Mouse (Mus musculus) heart, embryonic 15.5 days (tissue): ENCODE data around the gene Ext2. TPM values are rescaled to one million over a fixed set of nuclear protein-coding genes. Genes with fewer than 3 reads are reported as not detected.

Experiments used
- ATAC-seq: fragments of 200-750 bp; cut with Nextera tagmentation; replicated peaks from 2 replicates; pipeline ENCODE4 v1.8.0; 2017; ENCODE audit warnings: low read depth, moderate TSS enrichment; ENCODE audit not compliant: insufficient number of reproducible peaks, insufficient read depth, low FRiP score
- H3K27ac ChIP-seq: fragments of 300-500 bp; sonication (generic); 2 replicates; pipeline ENCODE4 v1.5.1; 2015; ENCODE audit warnings: mild to moderate bottlenecking, inconsistent platforms
- H3K27me3 ChIP-seq: fragments of 300-500 bp; sonication (generic); 2 replicates; pipeline ENCODE4 v1.6.1; 2015; ENCODE audit warnings: inconsistent platforms
- H3K36me3 ChIP-seq: fragments of 300-500 bp; sonication (generic); 2 replicates; pipeline ENCODE4 v1.6.1; 2015; ENCODE audit warnings: mild to moderate bottlenecking, inconsistent platforms
- H3K4me1 ChIP-seq: fragments of 300-500 bp; sonication (generic); replicated peaks from 2 replicates; pipeline ENCODE4 v1.6.1; 2015; ENCODE audit warnings: inconsistent platforms
- H3K4me2 ChIP-seq: fragments of 300-500 bp; sonication (generic); 2 replicates; pipeline ENCODE4 v1.6.1; 2015; ENCODE audit warnings: inconsistent platforms, mild to moderate bottlenecking, moderate library complexity
- H3K4me3 ChIP-seq: fragments of 300-500 bp; sonication (generic); 2 replicates; pipeline ENCODE4 v1.5.1; 2015; ENCODE audit warnings: mild to moderate bottlenecking, inconsistent platforms
- H3K9ac ChIP-seq: fragments of 300-500 bp; sonication (generic); 2 replicates; pipeline ENCODE4 v1.6.1; 2015; ENCODE audit warnings: mild to moderate bottlenecking, inconsistent platforms
- H3K9me3 ChIP-seq: fragments of 300-500 bp; sonication (generic); replicated peaks from 2 replicates; pipeline ENCODE4 v1.6.1; 2016; ENCODE audit warnings: inconsistent platforms
- WGBS: fragments of 180-500 bp; shearing (Covaris S2); methylation state at CpG from one replicate; pipeline ENCODE4 v1.1.7; 2015; ENCODE audit warnings: mixed read lengths; 5-methylcytosine and 5-hydroxymethylcytosine counted together
- polyA plus RNA-seq: library from polyadenylated mRNA; unstranded; fragments of >200 nt; fragmentation: Nextera tagmentation; extraction: Ambion mirVana; gene quantifications from 2 replicates; pipeline ENCODE4 v1.2.1, GENCODE M21; 2015

The Ext2 gene
- polyA plus RNA-seq, 1 experiment from 2014 or later: 57.6 TPM

DNA sequence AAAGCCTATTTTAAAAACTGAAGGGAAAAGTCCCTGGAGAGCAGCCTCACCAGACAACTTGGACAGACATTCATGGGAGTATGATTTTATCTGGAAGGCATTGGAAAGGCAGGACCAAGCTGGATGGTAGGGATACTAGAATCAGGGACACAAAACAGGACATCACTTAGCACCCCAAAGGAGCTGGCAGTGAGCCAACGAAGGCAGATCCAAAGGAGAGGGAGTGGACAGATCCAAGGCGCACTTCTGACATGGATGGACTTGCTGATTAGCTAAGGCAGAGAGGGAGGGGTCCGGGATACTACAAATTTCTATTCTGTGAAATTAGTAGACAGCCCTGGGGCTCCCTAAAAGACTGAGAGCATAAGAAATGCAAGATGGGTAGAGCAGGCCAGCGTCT is 16.8 kb downstream of the Ext2 start:
- no peak for ATAC-seq
- no peak overlapping the region for H3K27ac ChIP-seq
- WGBS: 66% methylated on average over 4 of the region's 4 CpGs
- H3K36me3 ChIP-seq: peaks cover 24% of the 10 kb centered on the region
- H3K4me3 ChIP-seq: no peak overlapping the region
- H3K4me2 ChIP-seq: no peak overlapping the region
- no peak overlapping the region for H3K9ac ChIP-seq
- H3K9me3 ChIP-seq: no peaks in the 10 kb centered on the region
- no peaks in the 10 kb centered on the region for H3K4me1 ChIP-seq
- H3K27me3 ChIP-seq: no peaks in the 10 kb centered on the region

DNA sequence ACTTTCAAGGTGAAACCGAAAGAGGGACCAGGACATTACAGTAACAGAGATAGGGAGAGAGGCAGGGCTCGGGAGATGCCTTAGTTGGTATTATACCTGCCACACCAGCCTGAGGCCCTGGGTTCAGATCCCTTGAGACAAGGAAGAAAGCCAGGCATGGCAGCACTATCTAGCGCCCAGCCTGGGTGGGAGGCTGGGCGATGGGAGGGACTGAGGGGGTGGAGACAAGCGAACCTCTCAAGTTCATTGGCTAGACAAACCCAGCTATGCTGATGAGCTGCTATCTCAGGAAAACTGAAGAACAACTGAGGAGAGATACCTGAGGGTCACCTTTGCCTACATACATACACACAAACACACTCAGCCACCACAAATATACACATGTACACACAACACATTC is 17.3 kb downstream of the Ext2 start:
- H3K4me2 ChIP-seq: no peak overlapping the region
- H3K9me3 ChIP-seq: no peaks in the 10 kb centered on the region
- no peak for ATAC-seq
- WGBS: 84% methylated on average over 5 of the region's 5 CpGs
- H3K36me3 ChIP-seq: peaks cover 21% of the 10 kb centered on the region
- no peaks in the 10 kb centered on the region for H3K27me3 ChIP-seq
- H3K27ac ChIP-seq: no peak overlapping the region
- H3K4me1 ChIP-seq: no peaks in the 10 kb centered on the region
- H3K9ac ChIP-seq: no peak overlapping the region
- H3K4me3 ChIP-seq: no peak overlapping the region

DNA sequence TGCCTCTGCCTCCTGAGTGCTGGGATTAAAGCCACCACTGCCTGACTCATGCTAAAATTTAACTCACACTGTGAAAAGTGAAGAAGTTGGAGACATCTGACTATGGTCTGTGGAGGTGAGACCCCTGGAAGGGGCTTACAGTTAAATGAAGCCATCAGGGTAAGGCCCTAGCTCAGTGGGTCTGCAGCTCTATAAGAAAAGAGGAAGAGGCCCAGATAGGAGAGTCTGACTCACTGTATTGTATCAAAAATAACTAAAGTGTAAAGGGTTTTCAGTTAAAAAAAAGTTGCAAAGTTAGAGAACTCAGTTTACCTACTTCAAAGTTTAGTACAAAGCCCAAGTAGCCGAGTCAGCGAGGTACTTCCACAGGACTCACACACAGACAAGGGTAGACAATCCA is 19.4 kb downstream of the Ext2 start:
- Histone ChIP-seq H3K9me3 (no peaks in the 10 kb centered on the region), H3K9ac (no peak overlapping the region), H3K27ac (no peak overlapping the region), H3K27me3 (no peaks in the 10 kb centered on the region), H3K4me1 (peaks cover 3% of the 10 kb centered on the region), H3K36me3 (peaks cover 17% of the 10 kb centered on the region), H3K4me2 (no peak overlapping the region), H3K4me3 (no peak overlapping the region)
- WGBS: 93% methylated on average over 2 of the region's 2 CpGs
- ATAC-seq: no peak

DNA sequence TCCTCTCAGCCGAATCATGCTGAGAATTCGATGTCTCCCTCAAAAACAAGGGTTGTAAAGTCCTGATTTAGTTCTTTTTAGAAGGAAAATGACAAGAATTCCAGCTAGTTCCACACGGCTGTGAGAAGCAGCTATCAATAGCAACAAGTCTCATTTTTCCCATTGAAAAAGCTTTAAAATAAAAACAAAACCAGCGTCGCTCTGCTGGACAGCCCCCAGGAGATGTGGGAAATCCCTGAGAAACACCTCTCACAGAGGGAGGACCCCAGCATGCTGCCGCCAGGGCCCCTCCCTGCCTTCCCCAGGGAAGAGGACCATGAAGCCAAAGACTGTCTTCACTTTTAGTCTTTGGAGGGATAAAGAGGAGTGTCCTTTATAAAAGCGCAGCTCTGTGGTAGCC is 21.3 kb downstream of the Ext2 start:
- H3K27ac ChIP-seq: no peak overlapping the region
- H3K27me3 ChIP-seq: no peaks in the 10 kb centered on the region
- peaks cover 14% of the 10 kb centered on the region for H3K4me1 ChIP-seq
- 71% methylated on average over 7 of the region's 7 CpGs for WGBS
- H3K4me3 ChIP-seq: no peak overlapping the region
- H3K9ac ChIP-seq: no peak overlapping the region
- no peak overlapping the region for H3K4me2 ChIP-seq
- no peak for ATAC-seq
- H3K36me3 ChIP-seq: peaks cover 14% of the 10 kb centered on the region
- no peaks in the 10 kb centered on the region for H3K9me3 ChIP-seq

DNA sequence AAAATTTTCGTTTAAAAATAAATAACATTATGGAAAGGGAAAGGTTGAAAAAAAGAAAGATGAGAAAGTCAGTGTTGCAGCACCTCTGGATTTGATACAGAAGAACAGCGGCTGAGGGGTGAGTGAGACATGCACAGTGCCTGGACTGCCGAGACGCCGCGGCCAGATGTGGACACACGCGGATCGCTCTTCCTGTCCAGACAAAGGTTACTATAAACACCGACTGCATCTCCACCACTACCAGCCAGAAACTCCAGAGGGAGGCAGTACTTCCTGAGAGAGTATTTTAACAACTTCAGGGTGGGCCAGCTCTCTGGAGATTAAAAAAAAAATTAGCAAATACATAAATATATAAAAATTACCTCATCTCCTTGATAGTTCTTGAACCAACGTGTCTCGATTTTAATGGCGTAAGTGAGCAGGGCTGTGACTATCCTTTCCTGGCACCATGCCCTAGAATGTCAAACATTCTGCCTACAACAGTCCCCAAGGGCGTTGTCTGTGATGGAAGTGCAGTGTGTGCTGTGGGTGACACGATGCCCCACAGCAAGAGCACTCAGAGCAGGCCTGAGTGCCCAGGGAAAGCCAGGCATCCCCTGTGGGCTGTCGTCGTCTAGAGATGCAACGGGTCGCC is 25.1 kb downstream of the Ext2 start:
- H3K4me2 ChIP-seq: no peak overlapping the region
- H3K4me3 ChIP-seq: no peak overlapping the region
- H3K9me3 ChIP-seq: no peaks in the 10 kb centered on the region
- H3K36me3 ChIP-seq: peaks cover 19% of the 10 kb centered on the region
- H3K27ac ChIP-seq: peak overlapping the region; percentile 48
- no peaks in the 10 kb centered on the region for H3K27me3 ChIP-seq
- H3K9ac ChIP-seq: no peak overlapping the region
- peaks cover 16% of the 10 kb centered on the region for H3K4me1 ChIP-seq
- peak; percentile 72 for ATAC-seq
- 54% methylated on average over 19 of the region's 19 CpGs for WGBS

DNA sequence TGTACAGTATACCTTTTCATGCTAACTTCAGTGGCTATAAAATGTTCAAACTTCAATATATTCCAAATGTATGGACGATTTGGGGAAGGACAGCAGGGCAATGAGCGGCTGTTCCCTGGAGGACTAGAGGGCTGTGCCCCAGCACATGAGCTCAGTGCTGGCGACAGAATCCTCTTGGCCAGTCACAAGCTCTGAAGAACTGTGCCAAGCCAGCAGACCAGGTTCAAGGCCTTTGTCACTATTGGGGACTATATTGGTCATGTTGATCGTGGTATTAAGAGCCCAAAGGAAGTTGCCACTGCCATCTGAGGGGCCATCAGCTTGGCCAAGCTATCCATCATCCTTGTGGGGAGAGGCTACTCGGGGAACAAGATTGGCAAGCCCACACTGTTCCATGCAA is 28.0 kb downstream of the Ext2 start:
- no peaks in the 10 kb centered on the region for H3K27me3 ChIP-seq
- no peak overlapping the region for H3K4me3 ChIP-seq
- peaks cover 19% of the 10 kb centered on the region for H3K36me3 ChIP-seq
- no peak for ATAC-seq
- no peak overlapping the region for H3K9ac ChIP-seq
- 86% methylated on average over 5 of the region's 5 CpGs for WGBS
- no peak overlapping the region for H3K4me2 ChIP-seq
- H3K4me1 ChIP-seq: peaks cover 23% of the 10 kb centered on the region
- no peaks in the 10 kb centered on the region for H3K9me3 ChIP-seq
- no peak overlapping the region for H3K27ac ChIP-seq

DNA sequence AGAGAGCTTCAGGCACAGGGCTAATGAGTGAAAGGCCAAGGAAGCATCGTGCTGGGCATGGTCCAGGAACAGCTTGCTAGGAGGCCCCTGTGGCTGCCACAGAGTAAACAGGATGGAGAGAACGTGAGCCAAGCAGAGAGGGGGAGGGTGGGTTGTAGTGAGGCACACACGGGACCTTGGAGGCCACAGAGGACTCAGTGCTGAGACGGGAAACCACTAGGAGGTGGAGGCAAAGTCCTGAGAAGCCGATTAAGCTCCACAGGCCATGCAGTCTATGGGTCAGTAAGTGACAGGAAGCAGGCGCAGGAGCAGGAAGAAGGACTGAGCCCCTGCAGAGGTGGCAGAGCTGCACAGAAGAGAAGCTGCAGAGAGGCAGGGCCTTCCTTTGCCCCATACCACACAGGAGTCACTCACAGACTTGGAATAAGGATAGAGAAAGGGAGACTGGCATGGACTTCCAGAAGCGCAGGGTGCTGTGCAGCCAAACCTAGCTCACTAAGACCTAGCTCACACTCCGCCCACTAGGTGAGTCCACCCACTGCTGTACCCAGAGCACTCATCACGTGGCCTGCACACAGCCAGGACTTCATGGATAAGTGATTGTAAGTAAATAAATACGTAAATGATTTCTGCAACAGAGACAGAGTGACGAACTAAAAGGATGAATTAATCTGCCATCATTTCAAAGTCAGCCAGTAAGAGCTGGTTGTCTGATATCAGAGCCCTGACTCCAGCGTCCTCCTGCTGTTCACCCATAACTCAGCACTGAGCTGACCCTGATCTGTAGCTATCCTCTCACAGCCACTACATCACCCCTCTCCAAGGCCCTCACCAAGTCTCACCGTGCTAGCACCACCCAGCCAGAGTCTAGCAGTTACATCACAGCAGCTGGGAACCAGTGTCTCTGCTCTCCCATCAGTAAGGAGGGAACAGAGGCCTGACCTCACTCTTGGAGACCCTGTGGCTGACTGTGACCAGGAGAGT is 30.6 kb downstream of the Ext2 start:
- Histone ChIP-seq H3K36me3 (peaks cover 26% of the 10 kb centered on the region), H3K9ac (no peak overlapping the region), H3K4me3 (no peak overlapping the region), H3K4me2 (no peak overlapping the region), H3K9me3 (no peaks in the 10 kb centered on the region), H3K27ac (peak overlapping the region; percentile 69), H3K4me1 (peaks cover 11% of the 10 kb centered on the region), H3K27me3 (no peaks in the 10 kb centered on the region)
- WGBS: 53% methylated on average over 13 of the region's 13 CpGs
- peak; percentile 82 for ATAC-seq

DNA sequence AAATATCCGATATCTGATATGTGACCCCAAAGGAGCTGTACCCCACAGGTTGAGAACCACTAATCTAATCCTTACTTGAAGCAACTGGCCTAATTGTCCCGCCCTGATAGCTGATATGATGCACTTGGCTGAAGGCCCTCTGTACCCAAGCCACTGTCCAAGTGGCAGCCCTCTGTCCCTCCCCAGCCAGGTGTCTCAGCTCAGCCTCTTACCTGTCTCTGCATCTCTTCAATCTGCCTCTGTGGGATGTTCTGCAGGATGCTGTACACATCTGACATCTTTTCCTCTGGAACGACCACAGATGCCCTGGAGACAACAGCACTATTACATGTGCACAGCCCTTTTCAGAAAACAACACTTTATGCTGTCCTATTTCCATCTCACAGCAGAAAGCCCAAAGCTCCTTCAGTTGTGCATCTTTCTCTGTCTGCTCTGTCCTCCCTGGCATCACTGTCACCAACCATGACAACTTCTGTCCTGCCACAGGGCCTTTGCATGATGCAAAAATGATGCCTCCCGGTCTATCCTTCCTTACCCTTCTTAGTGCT is 31.5 kb downstream of the Ext2 start:
- peaks cover 10% of the 10 kb centered on the region for H3K4me1 ChIP-seq
- no peaks in the 10 kb centered on the region for H3K9me3 ChIP-seq
- H3K4me2 ChIP-seq: no peak overlapping the region
- H3K9ac ChIP-seq: no peak overlapping the region
- 76% methylated on average over 4 of the region's 4 CpGs for WGBS
- no peak for ATAC-seq
- no peaks in the 10 kb centered on the region for H3K27me3 ChIP-seq
- peaks cover 23% of the 10 kb centered on the region for H3K36me3 ChIP-seq
- H3K4me3 ChIP-seq: no peak overlapping the region
- H3K27ac ChIP-seq: peak overlapping the region; percentile 69

DNA sequence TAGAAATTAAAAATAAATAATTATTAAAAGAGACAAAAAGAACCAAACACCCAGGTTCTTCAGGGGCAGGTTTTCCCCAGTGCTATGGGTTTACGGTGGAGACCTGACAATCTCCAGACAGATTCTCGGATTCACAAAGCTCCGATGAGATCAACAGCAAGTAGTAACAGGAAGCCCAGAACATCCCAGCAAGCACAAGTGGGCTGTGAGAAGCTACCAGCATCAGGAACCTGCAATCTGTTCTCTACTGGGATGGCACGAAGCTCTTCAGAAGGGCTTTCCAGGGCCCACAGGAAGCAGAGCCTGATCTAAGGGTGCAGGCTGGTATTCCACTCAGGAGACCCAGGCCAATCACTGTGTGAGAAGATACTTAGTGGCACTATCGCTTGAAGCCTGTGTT is 33.8 kb downstream of the Ext2 start:
- Histone ChIP-seq H3K4me3 (no peak overlapping the region), H3K9ac (no peak overlapping the region), H3K9me3 (no peaks in the 10 kb centered on the region), H3K4me1 (peaks cover 12% of the 10 kb centered on the region), H3K27ac (no peak overlapping the region), H3K36me3 (peaks cover 11% of the 10 kb centered on the region; the same call in 1 of the 2 replicates), H3K27me3 (no peaks in the 10 kb centered on the region), H3K4me2 (no peak overlapping the region)
- WGBS: 73% methylated on average over 5 of the region's 5 CpGs
- no peak for ATAC-seq

DNA sequence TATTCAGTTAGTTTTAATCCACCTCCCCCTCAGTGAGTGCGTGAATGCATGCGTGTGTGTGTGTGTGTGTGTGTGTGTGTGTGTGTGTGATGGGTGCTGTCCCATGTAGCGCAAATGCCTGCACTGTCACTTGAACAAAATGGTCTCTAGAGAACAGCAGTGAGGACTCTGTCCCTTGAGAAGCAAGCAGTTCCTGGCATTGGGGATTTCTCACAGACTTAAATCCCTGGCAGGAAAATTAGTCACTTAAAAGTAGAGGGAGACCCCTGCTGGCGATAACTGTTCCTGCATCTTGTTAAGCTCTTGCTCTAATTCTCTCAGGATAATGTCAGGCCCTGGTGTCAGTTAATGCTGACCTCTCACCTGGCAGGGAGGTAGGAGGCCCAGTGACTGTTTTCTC is 36.2 kb downstream of the Ext2 start:
- ATAC-seq: no peak
- WGBS: 45% methylated on average over 4 of the region's 4 CpGs
- H3K27me3 ChIP-seq: no peaks in the 10 kb centered on the region
- no peak overlapping the region for H3K4me2 ChIP-seq
- H3K4me3 ChIP-seq: no peak overlapping the region
- H3K9ac ChIP-seq: no peak overlapping the region
- peaks cover 12% of the 10 kb centered on the region; the same call in 1 of the 2 replicates for H3K36me3 ChIP-seq
- no peaks in the 10 kb centered on the region for H3K9me3 ChIP-seq
- peaks cover 2% of the 10 kb centered on the region; the same call in 1 of the 2 replicates for H3K4me1 ChIP-seq
- H3K27ac ChIP-seq: no peak overlapping the region

DNA sequence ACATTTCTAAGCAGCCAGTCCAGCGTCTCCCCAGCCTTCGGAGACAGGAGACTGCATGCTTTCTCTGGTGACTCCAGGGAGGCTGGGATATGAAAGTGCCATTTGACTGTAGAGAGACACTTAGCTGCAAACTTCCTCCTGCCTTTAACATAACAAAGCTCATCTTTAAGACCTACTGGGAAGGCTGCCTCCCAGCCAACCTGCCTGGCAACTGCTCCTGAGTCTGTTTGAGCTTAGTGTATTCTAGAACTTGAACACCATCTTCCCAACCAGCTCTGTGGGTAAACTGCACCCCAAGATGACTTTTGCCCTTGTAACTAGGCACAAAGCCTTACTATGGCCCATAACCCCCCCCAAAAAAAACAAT is 37.0 kb downstream of the Ext2 start:
- no peak overlapping the region for H3K9ac ChIP-seq
- no peak for ATAC-seq
- peaks cover 12% of the 10 kb centered on the region; the same call in 1 of the 2 replicates for H3K36me3 ChIP-seq
- H3K27ac ChIP-seq: no peak overlapping the region
- no peaks in the 10 kb centered on the region for H3K27me3 ChIP-seq
- 75% methylated on average over 2 of the region's 2 CpGs for WGBS
- no peak overlapping the region for H3K4me3 ChIP-seq
- H3K9me3 ChIP-seq: no peaks in the 10 kb centered on the region
- peaks cover 2% of the 10 kb centered on the region; the same call in 1 of the 2 replicates for H3K4me1 ChIP-seq
- H3K4me2 ChIP-seq: no peak overlapping the region
